Mouse (Mus musculus): ENCODE measurements at regions not wholly inside any gene's neighbourhood (a gene's known extent, or its start where the extent isn't known, plus 50 kb on each side); places are given as distances from the start of the nearest gene placed in this dataset.

DNA sequence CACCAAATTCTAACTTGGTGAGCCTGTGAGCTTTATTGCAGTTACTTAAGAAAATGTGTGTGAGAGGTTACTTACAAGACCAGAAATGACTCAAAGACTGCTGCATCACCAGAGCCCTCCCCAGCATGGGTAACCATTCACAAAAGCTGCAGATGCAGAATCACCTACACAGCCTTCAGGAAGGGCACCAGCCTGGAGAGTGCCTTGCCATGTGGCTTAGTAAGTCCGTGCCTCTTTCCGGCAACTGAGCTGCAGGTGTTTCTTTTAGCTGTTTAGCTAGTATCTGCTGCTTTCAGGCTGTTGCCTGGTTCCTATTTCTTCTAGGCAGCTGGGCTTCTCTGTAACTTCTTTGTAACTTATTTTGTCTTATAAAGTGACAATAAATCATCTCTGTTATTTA, 213.2 kb upstream of the Stxbp6 start:
- Histone ChIP-seq H3K79me2 (ENCODE audit: control insufficient read depth, insufficient read depth, low read length) (no peaks in the 10 kb centered on the region), H3K4me1 (ENCODE audit: control insufficient read depth, insufficient read depth, low read length) (no peaks in the 10 kb centered on the region), H3K36me3 (ENCODE audit: control insufficient read depth, insufficient read depth, low read length) (no peaks in the 10 kb centered on the region), H3K9ac (ENCODE audit: low read depth, low read length) (no peak overlapping the region), H3K27ac (replicated peaks; ENCODE audit: insufficient read depth, low read depth, low read length) (no peak overlapping the region), H3K27me3 (ENCODE audit: control insufficient read depth, insufficient read depth, low read length) (no peaks in the 10 kb centered on the region), H3K4me3 (ENCODE audit: insufficient read depth, low read depth, low read length) (no peak overlapping the region)
- no peak for DNase-seq (ENCODE audit: extremely low read depth, low read depth, low spot score)
- WGBS: 72% methylated on average over 2 of the region's 2 CpGs
- TF ChIP-seq POLR2A (IDR thresholded peaks at IDR 0.05; ENCODE audit: extremely low read depth, insufficient read depth, low read length) (no peak), CTCF (IDR thresholded peaks at IDR 0.05; ENCODE audit: low read depth, low read length) (no peak)

DNA sequence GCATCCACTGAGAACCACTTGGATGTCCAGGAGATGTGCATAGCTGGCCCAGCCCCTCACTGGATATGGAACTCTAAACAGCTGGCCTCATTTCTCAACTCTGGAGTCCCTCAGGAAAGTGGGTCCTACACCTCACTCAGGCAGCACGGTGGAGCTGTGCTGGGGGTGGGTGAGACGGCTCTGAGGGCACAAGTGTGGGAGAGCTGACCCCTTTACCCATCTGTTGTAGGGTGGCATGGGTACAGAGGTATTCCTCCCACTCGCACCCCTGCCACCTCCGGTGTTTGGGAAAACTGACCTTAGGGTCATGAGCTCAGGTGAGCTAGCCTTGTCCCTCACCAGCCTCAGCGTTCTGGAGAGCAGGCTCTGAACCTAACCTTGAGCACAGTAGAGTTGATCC, 181.8 kb upstream of the Stxbp6 start:
- WGBS: 81% methylated on average over 5 of the region's 5 CpGs
- DNase-seq (ENCODE audit: extremely low read depth, low read depth, low spot score): no peak
- TF ChIP-seq POLR2A (IDR thresholded peaks at IDR 0.05; ENCODE audit: extremely low read depth, insufficient read depth, low read length) (no peak), CTCF (IDR thresholded peaks at IDR 0.05; ENCODE audit: low read depth, low read length) (no peak)

DNA sequence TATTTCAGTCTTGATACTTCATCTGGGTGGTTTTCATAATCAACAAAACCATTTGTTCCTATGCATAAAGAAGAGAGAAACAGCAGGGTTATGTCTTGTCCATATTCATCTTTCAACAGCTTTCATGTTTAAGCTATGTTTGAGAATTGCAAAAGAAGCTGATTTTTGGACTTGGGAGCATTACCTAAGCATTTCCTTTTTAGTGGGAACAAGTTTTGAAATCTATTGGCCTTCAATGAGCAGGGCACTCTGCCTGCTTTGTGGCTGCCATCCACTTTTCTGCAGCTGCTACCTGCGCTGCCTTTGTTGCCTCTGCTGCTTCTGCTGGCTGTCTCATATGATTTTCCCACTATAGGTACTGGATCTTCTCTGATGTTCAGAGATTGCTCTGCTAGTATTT, 136.6 kb upstream of the Stxbp6 start:
- no peak for TF ChIP-seq CTCF (IDR thresholded peaks at IDR 0.05; ENCODE audit: low read depth, low read length)
- TF ChIP-seq POLR2A (IDR thresholded peaks at IDR 0.05; ENCODE audit: extremely low read depth, insufficient read depth, low read length): no peak
- peak overlapping the region; percentile 65; the same call in 1 of the 2 replicates for H3K27ac ChIP-seq (replicated peaks; ENCODE audit: insufficient read depth, low read depth, low read length)
- H3K79me2 ChIP-seq (ENCODE audit: control insufficient read depth, insufficient read depth, low read length): no peaks in the 10 kb centered on the region
- H3K4me1 ChIP-seq (ENCODE audit: control insufficient read depth, insufficient read depth, low read length): peaks cover 2% of the 10 kb centered on the region; the same call in 1 of the 2 replicates
- peak; percentile 92 for DNase-seq (ENCODE audit: extremely low read depth, low read depth, low spot score)
- WGBS: 20% methylated on average over 1 of the region's 1 CpGs
- no peaks in the 10 kb centered on the region for H3K27me3 ChIP-seq (ENCODE audit: control insufficient read depth, insufficient read depth, low read length)
- no peak overlapping the region for H3K9ac ChIP-seq (ENCODE audit: low read depth, low read length)
- no peaks in the 10 kb centered on the region for H3K36me3 ChIP-seq (ENCODE audit: control insufficient read depth, insufficient read depth, low read length)
- H3K4me3 ChIP-seq (ENCODE audit: insufficient read depth, low read depth, low read length): no peak overlapping the region

More for the DNA sequence above, 181.8 kb upstream of the Stxbp6 start:
- Histone ChIP-seq H3K36me3 (ENCODE audit: control insufficient read depth, insufficient read depth, low read length) (no peaks in the 10 kb centered on the region), H3K4me1 (ENCODE audit: control insufficient read depth, insufficient read depth, low read length) (no peaks in the 10 kb centered on the region), H3K27ac (replicated peaks; ENCODE audit: insufficient read depth, low read depth, low read length) (no peak overlapping the region), H3K9ac (ENCODE audit: low read depth, low read length) (no peak overlapping the region), H3K79me2 (ENCODE audit: control insufficient read depth, insufficient read depth, low read length) (no peaks in the 10 kb centered on the region), H3K4me3 (ENCODE audit: insufficient read depth, low read depth, low read length) (no peak overlapping the region), H3K27me3 (ENCODE audit: control insufficient read depth, insufficient read depth, low read length) (no peaks in the 10 kb centered on the region)

GRCm38 (mm10) chr12:45195304-45195920, 120.9 kb upstream of the Stxbp6 start:
- no peaks in the 10 kb centered on the region for H3K27me3 ChIP-seq (ENCODE audit: control insufficient read depth, insufficient read depth, low read length)
- no peaks in the 10 kb centered on the region; the same call in 1 of the 2 replicates for H3K4me1 ChIP-seq (ENCODE audit: control insufficient read depth, insufficient read depth, low read length)
- no peaks in the 10 kb centered on the region for H3K36me3 ChIP-seq (ENCODE audit: control insufficient read depth, insufficient read depth, low read length)
- no peak overlapping the region for H3K27ac ChIP-seq (replicated peaks; ENCODE audit: insufficient read depth, low read depth, low read length)
- H3K4me3 ChIP-seq (ENCODE audit: insufficient read depth, low read depth, low read length): no peak overlapping the region
- no peak overlapping the region for H3K9ac ChIP-seq (ENCODE audit: low read depth, low read length)
- WGBS: 73% methylated on average over 19 of the region's 19 CpGs
- no peak for TF ChIP-seq CTCF (IDR thresholded peaks at IDR 0.05; ENCODE audit: low read depth, low read length)
- no peak for TF ChIP-seq POLR2A (IDR thresholded peaks at IDR 0.05; ENCODE audit: extremely low read depth, insufficient read depth, low read length)
- no peaks in the 10 kb centered on the region for H3K79me2 ChIP-seq (ENCODE audit: control insufficient read depth, insufficient read depth, low read length)
- no peak for DNase-seq (ENCODE audit: extremely low read depth, low read depth, low spot score)

DNA sequence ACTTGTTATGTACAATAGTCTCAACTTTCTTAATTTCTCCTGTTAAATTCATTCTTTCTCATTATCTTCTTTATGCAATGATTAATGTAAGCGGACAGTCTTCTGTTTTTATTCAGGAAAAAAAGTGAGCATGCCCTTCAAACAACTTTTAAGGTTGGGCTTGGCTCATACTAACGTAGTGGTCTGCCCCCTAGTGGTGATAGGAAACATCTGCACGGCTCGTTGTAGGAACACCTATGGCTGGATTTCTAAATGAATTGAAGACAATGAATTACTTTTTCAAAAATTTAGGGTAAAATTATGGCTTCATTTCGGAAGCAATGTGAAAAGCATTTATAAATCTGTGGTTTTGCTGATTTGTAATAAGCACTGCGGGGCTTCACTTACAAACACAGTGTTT, 112.6 kb upstream of the Stxbp6 start:
- H3K9ac ChIP-seq (ENCODE audit: low read depth, low read length): no peak overlapping the region
- TF ChIP-seq CTCF (IDR thresholded peaks at IDR 0.05; ENCODE audit: low read depth, low read length) (peak; percentile 48; the same call in 1 of the 2 replicates), POLR2A (IDR thresholded peaks at IDR 0.05; ENCODE audit: extremely low read depth, insufficient read depth, low read length) (no peak)
- H3K36me3 ChIP-seq (ENCODE audit: control insufficient read depth, insufficient read depth, low read length): no peaks in the 10 kb centered on the region
- H3K4me3 ChIP-seq (ENCODE audit: insufficient read depth, low read depth, low read length): no peak overlapping the region
- peak; percentile 46 for DNase-seq (ENCODE audit: extremely low read depth, low read depth, low spot score)
- WGBS: 12% methylated on average over 6 of the region's 6 CpGs
- no peaks in the 10 kb centered on the region for H3K79me2 ChIP-seq (ENCODE audit: control insufficient read depth, insufficient read depth, low read length)
- no peaks in the 10 kb centered on the region for H3K4me1 ChIP-seq (ENCODE audit: control insufficient read depth, insufficient read depth, low read length)
- H3K27me3 ChIP-seq (ENCODE audit: control insufficient read depth, insufficient read depth, low read length): no peaks in the 10 kb centered on the region
- H3K27ac ChIP-seq (replicated peaks; ENCODE audit: insufficient read depth, low read depth, low read length): no peak overlapping the region

DNA sequence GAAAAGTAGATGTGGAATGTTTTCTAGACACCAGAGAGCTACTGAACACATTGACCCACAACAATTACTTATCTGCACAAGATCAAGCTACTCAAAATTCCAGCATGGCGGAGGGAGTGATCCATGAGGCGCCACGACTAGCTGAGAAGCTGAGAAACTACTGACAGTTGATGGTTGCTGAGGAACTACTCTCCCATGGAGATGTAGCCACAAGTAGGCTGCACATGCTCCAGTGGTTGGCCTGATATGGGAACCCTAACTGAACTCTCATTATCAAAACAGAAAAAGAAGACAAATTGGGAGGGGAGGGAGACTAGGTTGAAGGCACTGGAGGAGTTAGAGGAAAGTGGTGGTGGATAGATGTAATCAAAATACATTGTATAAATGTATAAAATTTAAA, 110.0 kb upstream of the Stxbp6 start:
- H3K79me2 ChIP-seq (ENCODE audit: control insufficient read depth, insufficient read depth, low read length): no peaks in the 10 kb centered on the region
- no peak overlapping the region for H3K4me3 ChIP-seq (ENCODE audit: insufficient read depth, low read depth, low read length)
- H3K27ac ChIP-seq (replicated peaks; ENCODE audit: insufficient read depth, low read depth, low read length): no peak overlapping the region
- no peaks in the 10 kb centered on the region for H3K4me1 ChIP-seq (ENCODE audit: control insufficient read depth, insufficient read depth, low read length)
- DNase-seq (ENCODE audit: extremely low read depth, low read depth, low spot score): no peak
- no peaks in the 10 kb centered on the region for H3K27me3 ChIP-seq (ENCODE audit: control insufficient read depth, insufficient read depth, low read length)
- H3K9ac ChIP-seq (ENCODE audit: low read depth, low read length): no peak overlapping the region
- no peaks in the 10 kb centered on the region for H3K36me3 ChIP-seq (ENCODE audit: control insufficient read depth, insufficient read depth, low read length)
- WGBS: 87% methylated on average over 3 of the region's 3 CpGs
- TF ChIP-seq CTCF (IDR thresholded peaks at IDR 0.05; ENCODE audit: low read depth, low read length) (no peak), POLR2A (IDR thresholded peaks at IDR 0.05; ENCODE audit: extremely low read depth, insufficient read depth, low read length) (no peak)
